Mouse (Mus musculus) liver (tissue): ENCODE measurements around the gene Izumo4.

Experiments
- DNase-seq: peaks from one replicate; pipeline ENCODE4 v3.0.0-alpha.2; 2020; ENCODE audit warnings: mixed read lengths

The Izumo4 gene

GRCm38 (mm10) chr10:80669737-80670485, 32.1 kb upstream of the Izumo4 start:
- no peak for DNase-seq

- DNase-seq: no peak
Measured at GRCm38 (mm10) chr10:80670531-80670930, 31.5 kb upstream of the Izumo4 start.

GRCm38 (mm10) chr10:80671251-80671650, 30.7 kb upstream of the Izumo4 start:
- no peak for DNase-seq

- DNase-seq: no peak
Measured at GRCm38 (mm10) chr10:80671936-80672690, 29.9 kb upstream of the Izumo4 start.

- no peak for DNase-seq
Measured at GRCm38 (mm10) chr10:80673690-80674089, 28.3 kb upstream of the Izumo4 start.

GRCm38 (mm10) chr10:80674161-80674711, 27.7 kb upstream of the Izumo4 start:
- DNase-seq: peak; percentile 50

- no peak for DNase-seq
Measured at GRCm38 (mm10) chr10:80674851-80675404, 27.1 kb upstream of the Izumo4 start.

GRCm38 (mm10) chr10:80675405-80676197, 26.4 kb upstream of the Izumo4 start:
- DNase-seq: peak; percentile 38

GRCm38 (mm10) chr10:80676198-80676928, 25.6 kb upstream of the Izumo4 start:
- DNase-seq: peak; percentile 99

- DNase-seq: peak; percentile 41
Measured at GRCm38 (mm10) chr10:80677128-80677875, 24.7 kb upstream of the Izumo4 start.

GRCm38 (mm10) chr10:80677942-80678436, 24.0 kb upstream of the Izumo4 start, which contains the start of gene Mknk2:
Gene Mknk2 (minus strand): TSS chr10:80678112.
- DNase-seq: peak; percentile 91

- DNase-seq: peak; percentile 75
Measured at GRCm38 (mm10) chr10:80678601-80679377, 23.2 kb upstream of the Izumo4 start.

GRCm38 (mm10) chr10:80679556-80680259, 22.3 kb upstream of the Izumo4 start:
- DNase-seq: no peak

- no peak for DNase-seq
Measured at GRCm38 (mm10) chr10:80680260-80680696, 21.7 kb upstream of the Izumo4 start.

GRCm38 (mm10) chr10:80682003-80682402, 20.0 kb upstream of the Izumo4 start:
- DNase-seq: no peak

- no peak for DNase-seq
Measured at GRCm38 (mm10) chr10:80683647-80684046, 18.3 kb upstream of the Izumo4 start.

- peak; percentile 87 for DNase-seq
Measured at GRCm38 (mm10) chr10:80684214-80684613, 17.8 kb upstream of the Izumo4 start.

- peak; percentile 78 for DNase-seq
Measured at GRCm38 (mm10) chr10:80684984-80685383, 17.0 kb upstream of the Izumo4 start.

GRCm38 (mm10) chr10:80686617-80687016, 15.4 kb upstream of the Izumo4 start:
- DNase-seq: no peak
